Mouse (Mus musculus) megakaryocyte progenitor cell, adult 5-6 weeks (primary cell): Measurements from ENCODE around the gene Mpnd. TPM values are rescaled to one million over a fixed set of nuclear protein-coding genes. Genes with fewer than 3 reads are reported as not detected.

Experiments
- ATAC-seq: replicated peaks from 2 replicates; pipeline ENCODE4 v1.8.0; 2016; ENCODE audit warnings: mild to moderate bottlenecking, moderate TSS enrichment, inconsistent platforms; ENCODE audit not compliant: poor library complexity
- total RNA-seq, 2 experiments: library from RNA; stranded (forward) in 1 of 2; stranded (reverse) in 1 of 2; fragments of 157-497, 149-512 nt in 1 of 2; fragments of 200-1000 nt in 1 of 2; gene quantifications; 2 replicates each; pipeline versions ENCODE4 v1.2.3 to v1.2.4; 2015 to 2017

Gene Mpnd
- total RNA-seq, 2 experiments from 2014 or later, result 9.2 to 92.5 TPM

GRCm38 (mm10) chr17:56018347-56019131 is 13.0 kb downstream of the Mpnd start:
- peak; percentile 58 for ATAC-seq

GRCm38 (mm10) chr17:56020400-56021084 is 15.0 kb downstream of the Mpnd start:
- no peak for ATAC-seq

DNA sequence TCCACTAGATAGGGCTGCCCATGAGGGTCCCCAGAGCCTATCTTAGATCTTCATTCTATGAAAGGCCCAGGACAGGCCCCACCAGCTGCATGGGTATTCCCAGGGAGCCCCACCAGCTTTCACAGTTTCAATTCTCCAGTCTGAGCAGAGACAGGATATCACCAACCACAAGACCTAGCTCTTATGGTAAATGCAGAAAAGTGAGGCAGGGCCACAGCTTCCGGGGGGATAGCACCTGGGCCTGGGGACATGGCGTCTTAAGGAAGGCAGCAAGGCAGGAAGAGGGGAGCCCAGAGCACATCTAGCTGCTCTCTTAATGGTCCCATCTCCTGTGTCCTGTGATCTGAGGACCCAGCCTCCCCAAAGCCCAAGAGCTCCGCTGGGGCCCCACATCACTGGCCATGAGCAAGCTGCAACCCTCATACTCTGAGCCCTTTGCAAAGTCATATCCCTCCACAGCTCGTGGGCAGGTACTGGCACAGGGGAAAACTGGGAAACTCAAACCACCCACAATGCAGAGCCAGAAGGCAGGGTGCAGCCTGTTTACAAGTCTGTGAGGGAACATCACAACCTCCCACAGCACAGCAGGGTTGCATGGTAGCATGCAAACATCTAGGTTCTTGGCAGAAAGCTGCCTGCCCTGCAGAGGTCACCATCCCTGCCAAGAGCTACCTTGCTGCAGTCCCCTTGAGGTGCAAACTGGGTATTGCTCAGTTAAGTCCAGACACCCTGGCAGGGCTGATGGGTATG is 15.8 kb downstream of the Mpnd start:
- ATAC-seq, result peak; percentile 29

DNA sequence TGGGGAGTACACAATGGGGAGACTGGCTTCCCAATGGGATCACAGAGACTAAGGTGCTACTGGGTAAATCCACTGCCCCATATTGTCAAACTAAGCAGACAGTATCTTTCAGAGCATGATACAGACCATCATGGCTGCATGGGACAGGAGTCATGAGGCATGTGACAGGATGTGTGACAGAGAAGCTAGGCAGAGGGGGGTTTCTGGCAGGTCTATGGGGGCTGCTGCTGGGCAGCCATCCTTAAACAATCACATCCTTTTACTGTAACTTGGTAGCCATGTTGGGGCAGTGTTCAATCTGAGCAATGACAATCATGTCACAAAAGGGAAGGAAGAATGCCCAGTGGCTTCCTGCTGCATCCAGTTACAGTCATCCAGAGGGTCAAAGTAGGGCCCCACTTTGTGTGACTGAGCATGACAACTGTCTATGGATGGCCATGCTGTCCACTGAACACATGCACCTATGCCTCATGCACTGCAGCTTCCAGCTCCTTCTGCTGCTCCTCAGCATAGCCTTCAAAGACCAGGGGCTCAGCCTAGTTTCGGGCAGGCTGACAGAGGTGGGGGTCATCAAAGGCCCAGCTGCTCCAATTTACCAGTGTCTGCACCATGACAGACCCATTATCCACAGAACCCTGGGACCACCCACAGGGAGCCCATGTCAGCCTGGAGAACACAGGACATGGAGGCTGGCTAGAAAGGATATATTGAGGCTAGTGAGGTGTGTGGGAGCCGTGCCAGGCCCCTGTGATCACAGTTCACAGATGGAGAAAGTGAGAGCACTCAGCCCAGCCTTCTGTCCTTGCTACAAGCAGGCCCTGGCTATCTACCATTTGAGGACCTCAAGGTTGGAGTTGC is 16.8 kb downstream of the Mpnd start:
- ATAC-seq, result no peak

DNA sequence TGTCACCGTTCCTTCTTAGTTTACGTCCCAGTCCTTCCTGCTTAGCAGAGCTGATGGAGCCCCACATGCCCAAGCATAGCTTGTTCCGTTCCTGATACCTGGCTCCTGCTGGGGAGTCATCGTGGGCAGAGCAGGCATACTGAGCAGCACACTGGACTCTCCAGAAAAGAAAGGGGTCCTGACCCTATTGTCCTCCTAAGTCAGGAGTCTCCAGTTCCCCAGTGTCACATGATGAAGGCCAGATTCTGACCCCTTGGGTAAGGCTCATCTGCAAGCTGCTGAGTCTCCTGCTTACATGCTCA is 17.4 kb downstream of the Mpnd start:
- ATAC-seq, result no peak

GRCm38 (mm10) chr17:56023386-56023785 is 17.9 kb downstream of the Mpnd start:
- peak; percentile 63 for ATAC-seq

DNA sequence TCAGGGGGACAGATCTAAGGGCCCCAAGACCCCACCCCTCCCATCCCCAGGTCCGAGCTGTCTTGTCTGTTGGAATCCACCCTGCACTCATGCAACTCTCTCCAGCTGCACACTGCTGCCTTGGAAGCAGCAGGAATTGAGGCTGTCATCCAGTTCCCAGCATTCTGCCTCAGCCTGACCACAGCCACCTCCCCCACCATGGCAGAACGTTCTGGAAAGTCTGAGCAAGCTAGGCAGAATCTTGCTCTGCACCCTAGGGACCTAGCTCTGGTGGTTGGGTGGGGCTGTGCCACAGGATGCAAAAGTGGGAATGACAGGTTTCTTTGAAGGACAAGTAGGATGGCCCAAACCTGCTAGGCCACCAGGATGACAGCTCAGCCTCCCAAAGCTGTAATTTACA is 19.0 kb downstream of the Mpnd start:
- no peak for ATAC-seq

GRCm38 (mm10) chr17:56024931-56025330 is 19.4 kb downstream of the Mpnd start:
- ATAC-seq, result no peak

DNA sequence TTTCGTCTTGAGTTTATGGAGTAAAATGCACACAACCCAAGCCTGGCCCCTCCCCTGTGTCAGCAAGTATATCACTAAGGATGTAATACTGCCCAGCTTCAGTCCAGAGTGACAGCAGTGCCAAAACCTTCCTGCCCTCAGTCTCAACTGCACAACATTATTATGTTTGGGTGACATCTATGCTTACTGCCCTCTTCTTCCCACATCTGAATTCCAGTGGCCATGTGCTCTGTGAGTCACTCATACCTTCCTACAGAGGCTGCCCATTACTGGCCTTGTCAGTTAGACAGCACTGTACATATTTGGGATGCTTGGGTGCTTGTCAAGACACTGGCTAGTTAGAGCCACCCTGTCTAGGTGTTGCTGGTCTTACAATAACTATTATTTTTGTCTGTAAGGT is 20.8 kb downstream of the Mpnd start:
- no peak for ATAC-seq

GRCm38 (mm10) chr17:56026881-56027280 is 21.4 kb downstream of the Mpnd start:
- ATAC-seq, result no peak

- ATAC-seq, result no peak
These were observed 22.4 kb downstream of the Mpnd start for GRCm38 (mm10) chr17:56027801-56028441.

GRCm38 (mm10) chr17:56030238-56030870 is 24.8 kb downstream of the Mpnd start:
- ATAC-seq, result no peak

- ATAC-seq, result peak; percentile 87
These were observed 25.4 kb downstream of the Mpnd start for GRCm38 (mm10) chr17:56030919-56031318.

DNA sequence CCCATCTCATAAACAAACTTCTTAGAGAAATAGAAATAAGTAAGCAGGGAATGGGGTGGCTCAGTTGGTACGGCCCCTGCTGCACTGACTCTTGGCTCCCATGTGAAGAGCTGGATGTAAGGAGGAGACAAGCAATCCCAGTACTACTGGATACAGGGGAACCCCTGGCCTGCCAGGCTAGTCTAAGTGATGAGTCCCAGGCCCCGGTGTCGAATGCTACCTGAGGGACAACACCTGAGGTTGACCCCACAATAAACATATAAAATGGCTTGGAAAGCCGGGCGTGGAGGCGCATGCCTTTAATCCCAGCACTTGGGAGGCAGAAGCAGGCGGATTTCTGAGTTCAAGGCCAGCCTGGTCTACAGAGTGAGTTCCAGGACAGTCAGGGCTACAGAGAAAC is 25.9 kb downstream of the Mpnd start:
- no peak for ATAC-seq

DNA sequence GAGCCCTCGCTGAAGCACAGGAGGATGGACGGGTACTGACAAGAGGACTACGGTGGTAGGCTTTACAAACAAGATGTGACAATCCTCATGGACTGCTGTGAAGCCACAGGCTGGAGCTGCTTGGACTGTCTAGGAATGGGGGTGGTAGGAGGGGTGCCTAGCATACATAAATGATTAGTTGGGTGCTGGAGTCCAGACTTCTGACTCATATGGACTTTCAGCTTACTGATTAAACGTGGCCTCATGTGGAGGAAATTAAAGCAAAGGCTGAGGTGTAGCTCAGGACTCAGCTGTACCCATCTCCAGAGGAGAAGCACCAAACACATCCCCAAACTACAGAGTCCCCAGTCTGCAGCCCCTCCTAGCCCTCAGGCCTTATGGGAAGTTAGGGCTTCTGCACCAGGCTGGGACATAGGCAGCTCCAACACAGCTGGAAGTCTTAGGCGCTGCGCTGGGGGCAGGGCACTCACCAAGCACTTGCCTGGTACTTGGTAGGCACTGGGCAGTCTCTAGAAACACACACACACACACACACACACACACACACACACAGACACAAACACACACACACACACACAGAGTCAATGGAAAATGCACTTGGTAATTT is 26.7 kb downstream of the Mpnd start:
- ATAC-seq, result no peak

DNA sequence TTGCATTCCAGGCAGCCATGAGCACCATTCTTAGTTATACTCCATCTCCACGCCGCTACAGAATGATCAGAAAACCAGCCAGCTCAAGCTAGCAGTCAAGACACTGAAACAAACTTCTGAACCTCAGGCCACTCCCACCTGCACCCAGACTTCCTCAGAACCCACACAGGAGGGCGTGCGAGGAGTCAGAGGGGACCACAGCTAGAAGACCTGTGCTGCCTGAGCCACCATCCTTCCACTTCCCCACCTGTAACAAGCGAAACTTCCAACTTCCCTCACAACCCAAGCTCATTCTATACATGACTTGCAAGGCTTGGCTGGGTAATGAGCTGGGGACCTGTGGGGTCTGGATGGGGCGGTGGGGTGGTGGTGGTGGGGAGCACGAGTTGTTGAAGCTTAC is 27.3 kb downstream of the Mpnd start:
- peak; percentile 14 for ATAC-seq

DNA sequence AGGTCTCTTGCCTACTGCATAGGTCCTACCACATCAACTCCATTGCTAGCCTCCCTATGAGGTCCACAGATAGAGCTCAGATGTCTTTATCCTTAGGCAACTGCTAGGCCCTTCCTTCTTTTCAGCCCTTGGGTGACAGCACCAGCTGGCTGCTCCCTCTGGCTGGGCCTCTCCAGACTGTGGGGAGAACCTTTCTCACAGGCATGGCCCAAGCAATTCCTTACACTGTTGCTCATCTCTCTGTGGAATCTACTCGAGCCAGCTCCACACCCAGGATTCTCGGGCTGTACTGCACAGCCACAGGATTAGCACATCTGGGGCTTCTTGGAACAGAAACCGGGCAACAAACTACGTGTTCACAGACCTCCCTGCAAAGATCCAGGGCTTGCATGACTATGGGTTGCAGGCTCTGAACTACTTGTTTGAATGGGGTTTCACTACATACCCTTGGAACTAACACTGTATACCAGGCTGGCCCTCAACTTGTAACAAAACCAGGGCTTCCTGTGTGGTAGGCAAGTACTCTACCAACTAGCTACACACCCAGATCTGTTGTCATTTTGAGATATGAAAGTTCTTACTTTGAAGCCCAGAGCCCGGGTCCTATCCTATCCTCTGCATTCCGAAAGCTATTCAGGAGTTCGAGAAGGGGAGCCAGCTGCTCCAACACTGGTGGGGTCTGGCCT is 28.7 kb downstream of the Mpnd start:
- no peak for ATAC-seq

- ATAC-seq, result no peak
These were observed 29.2 kb downstream of the Mpnd start for GRCm38 (mm10) chr17:56034726-56035100.

GRCm38 (mm10) chr17:56035216-56035615 is 29.7 kb downstream of the Mpnd start:
- ATAC-seq, result no peak
